Mouse (Mus musculus): ENCODE measurements around the gene Afmid.
"Not testable (repeated sequence)": the region's sequence is repeated elsewhere in the genome, so short reads cannot be mapped to it uniquely, and the experiment has no call there.

The Afmid gene

GRCm38 (mm10) chr11:117826164-117826563 is 440 bp downstream of the Afmid start:
- no peak for DNase-seq (ENCODE audit: low spot score)

GRCm38 (mm10) chr11:117826916-117827315 is 1.2 kb downstream of the Afmid start:
- DNase-seq (ENCODE audit: low spot score): no peak

- DNase-seq (ENCODE audit: low spot score): no peak
These were observed 1.7 kb downstream of the Afmid start for GRCm38 (mm10) chr11:117827386-117827785.

- no peak for DNase-seq (ENCODE audit: low spot score)
These were observed 2.6 kb downstream of the Afmid start for GRCm38 (mm10) chr11:117828149-117828887.

- DNase-seq (ENCODE audit: low spot score): no peak
These were observed 3.3 kb downstream of the Afmid start for GRCm38 (mm10) chr11:117828888-117829604.

GRCm38 (mm10) chr11:117829671-117830215 is 4.0 kb downstream of the Afmid start:
- DNase-seq (ENCODE audit: low spot score): no peak

GRCm38 (mm10) chr11:117830401-117830800 is 4.7 kb downstream of the Afmid start:
- no peak for DNase-seq (ENCODE audit: low spot score)

- peak; percentile 41 for DNase-seq (ENCODE audit: low spot score)
These were observed 6.6 kb downstream of the Afmid start for GRCm38 (mm10) chr11:117832086-117832969.

GRCm38 (mm10) chr11:117833509-117833908 is 7.8 kb downstream of the Afmid start:
- not testable (repeated sequence) for DNase-seq (ENCODE audit: low spot score)

GRCm38 (mm10) chr11:117834086-117834485 is 8.4 kb downstream of the Afmid start:
- no peak for DNase-seq (ENCODE audit: low spot score)

GRCm38 (mm10) chr11:117836306-117836705 is 10.6 kb downstream of the Afmid start:
- no peak for DNase-seq (ENCODE audit: low spot score)

- no peak for DNase-seq (ENCODE audit: low spot score)
These were observed 12.8 kb downstream of the Afmid start for GRCm38 (mm10) chr11:117838572-117838971.

- no peak for DNase-seq (ENCODE audit: low spot score)
These were observed 13.3 kb downstream of the Afmid start for GRCm38 (mm10) chr11:117839021-117839420.

- no peak for DNase-seq (ENCODE audit: low spot score)
These were observed 15.2 kb downstream of the Afmid start for GRCm38 (mm10) chr11:117840910-117841309.

GRCm38 (mm10) chr11:117843434-117843833 is 17.7 kb downstream of the Afmid start:
- DNase-seq (ENCODE audit: low spot score): no peak

GRCm38 (mm10) chr11:117844997-117845396 is 19.3 kb downstream of the Afmid start:
- DNase-seq (ENCODE audit: low spot score): no peak

- DNase-seq (ENCODE audit: low spot score): no peak
These were observed 19.9 kb downstream of the Afmid start for GRCm38 (mm10) chr11:117845651-117846050.

GRCm38 (mm10) chr11:117846640-117847039 is 20.9 kb downstream of the Afmid start:
- DNase-seq (ENCODE audit: low spot score): no peak

- DNase-seq (ENCODE audit: low spot score): no peak
These were observed 22.0 kb downstream of the Afmid start for GRCm38 (mm10) chr11:117847593-117848215.

GRCm38 (mm10) chr11:117848271-117848984 is 22.7 kb downstream of the Afmid start:
- DNase-seq (ENCODE audit: low spot score): no peak
